In genomic region chr17:24469910-24470602, GRCm38 (mm10) we compare ENCODE assay signal across 1 mouse cellular context.
TF ChIP-seq lines count a peak whose summit lies in the region.

TSS of gene E4f1 (minus strand) at chr17:24470313.
TSS of gene Pgp (plus strand) at chr17:24470392.

TF ChIP-seq in CH12.LX, 34 proteins besides CTCF, POLR2A, EP300 and RAD21 (continued from another document):
- TF ChIP-seq CHD1 (IDR thresholded peaks at IDR 0.05; ENCODE audit: low read depth, low read length) (no peak), KAT2A (IDR thresholded peaks at IDR 0.05; ENCODE audit: insufficient replicate concordance, low read length) (0 out of 2 replicates have a peak, but pooled peaks have one; percentile 43), ZMIZ1 (IDR thresholded peaks at IDR 0.05; ENCODE audit: low read depth, low read length) (peak; percentile 84), RCOR1 (conservative IDR thresholded peaks at IDR 0.05; ENCODE audit: low read depth, low read length) (no peak), MYC (IDR thresholded peaks at IDR 0.05; ENCODE audit: low read depth, low read length) (no peak), ZNF384 (IDR thresholded peaks at IDR 0.05; ENCODE audit: low read depth, low read length) (no peak), USF1 (IDR thresholded peaks at IDR 0.05; ENCODE audit: low read depth, low read length) (no peak; the same call in 1 of the 2 replicates), JUN (IDR thresholded peaks at IDR 0.05; ENCODE audit: insufficient read depth, low read depth, low read length) (no peak), GABPA (IDR thresholded peaks at IDR 0.05; ENCODE audit: insufficient replicate concordance, low read depth, low read length) (no peak), PAX5 (IDR thresholded peaks at IDR 0.05; ENCODE audit: low read length) (no peak), MEF2A (IDR thresholded peaks at IDR 0.05; ENCODE audit: borderline replicate concordance, low read depth, low read length) (no peak; the same call in 1 of the 2 replicates), ETS1 (conservative IDR thresholded peaks at IDR 0.05; ENCODE audit: low read depth, low read length) (no peak), ELF1 (IDR thresholded peaks at IDR 0.05; ENCODE audit: low read depth, low read length) (peak; percentile 89), ZC3H11A (IDR thresholded peaks at IDR 0.05; ENCODE audit: low read depth, low read length) (no peak), TBP (conservative IDR thresholded peaks at IDR 0.05; ENCODE audit: low read depth, low read length) (0 out of 2 replicates have a peak, but pooled peaks have one; percentile 78), CHD2 (IDR thresholded peaks at IDR 0.05; ENCODE audit: low read length) (peak; percentile 74), NRF1 (IDR thresholded peaks at IDR 0.05; ENCODE audit: low read depth, low read length) (peak; percentile 78), HCFC1 (IDR thresholded peaks at IDR 0.05; ENCODE audit: low read depth, low read length) (peak; percentile 68)
